Mouse (Mus musculus) lung, embryonic 16.5 days (tissue): ENCODE measurements around the gene Lin7c. TPM values are rescaled to one million over a fixed set of nuclear protein-coding genes. Genes with fewer than 3 reads are reported as not detected.
A peak's percentile ranks its signal among the peaks of the same experiment; 100 is the strongest.

Source experiments
- ATAC-seq: fragments of 200-750 bp; cut with Nextera tagmentation; 2 replicates; pipeline ENCODE4 v1.8.0; 2017; ENCODE audit warnings: low read depth, mild to moderate bottlenecking, moderate library complexity
- H3K27ac ChIP-seq: fragments of 300-500 bp; sonication (generic); 2 replicates; pipeline ENCODE4 v1.5.1; 2014; ENCODE audit warnings: mild to moderate bottlenecking, control low read depth, low read length
- H3K27me3 ChIP-seq: fragments of 300-500 bp; sonication (generic); 2 replicates; pipeline ENCODE4 v1.6.1; 2014; ENCODE audit warnings: low read depth, low read length, mixed read lengths; ENCODE audit not compliant: control insufficient read depth, insufficient read depth
- H3K36me3 ChIP-seq: fragments of 300-500 bp; sonication (generic); 2 replicates; pipeline ENCODE4 v1.6.1; 2014; ENCODE audit warnings: low read length; ENCODE audit not compliant: control insufficient read depth, insufficient read depth
- H3K4me1 ChIP-seq: fragments of 300-500 bp; sonication (generic); replicated peaks from 2 replicates; pipeline ENCODE4 v1.6.1; 2014; ENCODE audit warnings: low read length, mixed read lengths; ENCODE audit not compliant: control insufficient read depth, insufficient read depth
- H3K4me2 ChIP-seq: fragments of 300-500 bp; sonication (generic); 2 replicates; pipeline ENCODE4 v1.6.1; 2014; ENCODE audit warnings: low read depth, low read length, control low read depth
- H3K4me3 ChIP-seq: fragments of 300-500 bp; sonication (generic); 2 replicates; pipeline ENCODE4 v1.5.1; 2014; ENCODE audit warnings: mild to moderate bottlenecking, low read length, control low read depth
- H3K9ac ChIP-seq: fragments of 300-500 bp; sonication (generic); 2 replicates; pipeline ENCODE4 v1.6.1; 2014; ENCODE audit warnings: low read length, control low read depth
- H3K9me3 ChIP-seq: fragments of 300-500 bp; sonication (generic); 2 replicates; pipeline ENCODE4 v1.6.1; 2016; ENCODE audit warnings: low read length; ENCODE audit not compliant: control insufficient read depth
- WGBS: fragments of 180-500 bp; shearing (Covaris S2); extraction: QIAGEN DNeasy Blood & Tissue Kit; methylation state at CpG from one replicate; pipeline ENCODE4 v1.1.7; 2014; 5-methylcytosine and 5-hydroxymethylcytosine counted together
- polyA plus RNA-seq: library from polyadenylated mRNA; unstranded; fragments of >200 nt; fragmentation: Nextera tagmentation; extraction: Ambion mirVana; gene quantifications from 2 replicates; pipeline ENCODE4 v1.2.1, GENCODE M21; 2015

The Lin7c gene
- polyA plus RNA-seq, 1 experiment from 2014 or later: 65.0 TPM

GRCm38 (mm10) chr2:109884106-109884505, 6.5 kb upstream of the Lin7c start:
- Histone ChIP-seq H3K4me1 (no peaks in the 10 kb centered on the region), H3K4me3 (no peak overlapping the region), H3K27ac (no peak overlapping the region), H3K9me3 (no peaks in the 10 kb centered on the region), H3K27me3 (no peaks in the 10 kb centered on the region; the same call in 1 of the 2 replicates), H3K4me2 (no peak overlapping the region), H3K9ac (no peak overlapping the region), H3K36me3 (no peaks in the 10 kb centered on the region)
- ATAC-seq: no peak
- WGBS: 60% methylated on average over 4 of the region's 4 CpGs

- 57% methylated on average over 4 of the region's 4 CpGs for WGBS
- H3K4me2 ChIP-seq: no peak overlapping the region
- no peaks in the 10 kb centered on the region; the same call in 1 of the 2 replicates for H3K27me3 ChIP-seq
- no peaks in the 10 kb centered on the region for H3K36me3 ChIP-seq
- no peaks in the 10 kb centered on the region for H3K9me3 ChIP-seq
- no peak overlapping the region for H3K4me3 ChIP-seq
- ATAC-seq: no peak
- no peak overlapping the region for H3K9ac ChIP-seq
- H3K27ac ChIP-seq: no peak overlapping the region
- H3K4me1 ChIP-seq: no peaks in the 10 kb centered on the region
These were observed 6.1 kb upstream of the Lin7c start for GRCm38 (mm10) chr2:109884507-109884906.

GRCm38 (mm10) chr2:109890068-109890467, 585 bp upstream of the Lin7c start:
- ATAC-seq: no peak
- no peak overlapping the region for H3K27ac ChIP-seq
- H3K9me3 ChIP-seq: no peaks in the 10 kb centered on the region
- H3K4me2 ChIP-seq: peak overlapping the region; percentile 54
- no peak overlapping the region for H3K9ac ChIP-seq
- peak overlapping the region; percentile 97 for H3K4me3 ChIP-seq
- WGBS: 37% methylated on average over 4 of the region's 4 CpGs
- peaks cover 5% of the 10 kb centered on the region for H3K4me1 ChIP-seq
- peaks cover 7% of the 10 kb centered on the region for H3K36me3 ChIP-seq
- H3K27me3 ChIP-seq: no peaks in the 10 kb centered on the region; the same call in 1 of the 2 replicates

GRCm38 (mm10) chr2:109891031-109891430, 378 bp downstream of the Lin7c start:
- Histone ChIP-seq H3K36me3 (peaks cover 15% of the 10 kb centered on the region), H3K9ac (peak overlapping the region; percentile 99), H3K27ac (peak overlapping the region; percentile 93), H3K9me3 (no peaks in the 10 kb centered on the region), H3K4me3 (peak overlapping the region; percentile 97), H3K27me3 (no peaks in the 10 kb centered on the region; the same call in 1 of the 2 replicates), H3K4me1 (peaks cover 5% of the 10 kb centered on the region), H3K4me2 (peak overlapping the region; percentile 90)
- peak; percentile 86 for ATAC-seq
- whole genome bisulfite sequencing: under 1% methylated on average over 27 of the region's 34 CpGs

GRCm38 (mm10) chr2:109891471-109891870, 818 bp downstream of the Lin7c start:
- H3K27ac ChIP-seq: peak overlapping the region; percentile 93
- no peak for ATAC-seq

GRCm38 (mm10) chr2:109896311-109896710, 5.7 kb downstream of the Lin7c start:
- no peak overlapping the region for H3K9ac ChIP-seq
- no peaks in the 10 kb centered on the region for H3K9me3 ChIP-seq
- WGBS: 76% methylated on average over 7 of the region's 7 CpGs
- H3K27me3 ChIP-seq: no peaks in the 10 kb centered on the region
- no peak overlapping the region for H3K4me3 ChIP-seq
- no peak overlapping the region for H3K4me2 ChIP-seq
- no peak overlapping the region for H3K27ac ChIP-seq
- no peak for ATAC-seq
- peaks cover 43% of the 10 kb centered on the region for H3K36me3 ChIP-seq
- peaks cover 5% of the 10 kb centered on the region for H3K4me1 ChIP-seq

More at GRCm38 (mm10) chr2:109891471-109891870, 818 bp downstream of the Lin7c start:
- 9% methylated on average over 4 of the region's 4 CpGs for WGBS
- peaks cover 18% of the 10 kb centered on the region for H3K36me3 ChIP-seq
- H3K27me3 ChIP-seq: no peaks in the 10 kb centered on the region; the same call in 1 of the 2 replicates
- no peaks in the 10 kb centered on the region for H3K9me3 ChIP-seq
- peak overlapping the region; percentile 97 for H3K4me3 ChIP-seq
- H3K9ac ChIP-seq: peak overlapping the region; percentile 99
- peak overlapping the region; percentile 90 for H3K4me2 ChIP-seq
- peaks cover 5% of the 10 kb centered on the region for H3K4me1 ChIP-seq

GRCm38 (mm10) chr2:109902869-109903268, 12.2 kb downstream of the Lin7c start:
- no peak for ATAC-seq
- H3K9me3 ChIP-seq: no peaks in the 10 kb centered on the region
- no peak overlapping the region for H3K27ac ChIP-seq
- H3K27me3 ChIP-seq: peaks cover 5% of the 10 kb centered on the region; the same call in 1 of the 2 replicates
- peaks cover 22% of the 10 kb centered on the region for H3K36me3 ChIP-seq
- WGBS: 76% methylated on average over 7 of the region's 7 CpGs
- H3K4me1 ChIP-seq: no peaks in the 10 kb centered on the region
- no peak overlapping the region for H3K9ac ChIP-seq
- no peak overlapping the region for H3K4me3 ChIP-seq
- H3K4me2 ChIP-seq: no peak overlapping the region

GRCm38 (mm10) chr2:109904171-109904821, 13.6 kb downstream of the Lin7c start:
- peaks cover 14% of the 10 kb centered on the region for H3K36me3 ChIP-seq
- H3K4me2 ChIP-seq: no peak overlapping the region
- WGBS: under 1% methylated on average over 7 of the region's 7 CpGs
- H3K4me1 ChIP-seq: no peaks in the 10 kb centered on the region
- H3K9ac ChIP-seq: no peak overlapping the region
- no peaks in the 10 kb centered on the region for H3K9me3 ChIP-seq
- H3K27me3 ChIP-seq: peaks cover 12% of the 10 kb centered on the region; the same call in 1 of the 2 replicates
- H3K4me3 ChIP-seq: no peak overlapping the region
- no peak overlapping the region for H3K27ac ChIP-seq
- peak; percentile 76 for ATAC-seq

- ATAC-seq: no peak
- no peak overlapping the region for H3K4me3 ChIP-seq
- no peak overlapping the region for H3K4me2 ChIP-seq
- no peak overlapping the region for H3K27ac ChIP-seq
- WGBS: 71% methylated on average over 2 of the region's 2 CpGs
- peaks cover 2% of the 10 kb centered on the region; the same call in 1 of the 2 replicates for H3K9me3 ChIP-seq
- no peaks in the 10 kb centered on the region for H3K36me3 ChIP-seq
- no peaks in the 10 kb centered on the region for H3K4me1 ChIP-seq
- H3K9ac ChIP-seq: no peak overlapping the region
- H3K27me3 ChIP-seq: peaks cover 12% of the 10 kb centered on the region; the same call in 1 of the 2 replicates
These were observed 18.5 kb downstream of the Lin7c start for GRCm38 (mm10) chr2:109909122-109909521.
